Mouse (Mus musculus): ENCODE data around the gene Ttll1.

DNA sequence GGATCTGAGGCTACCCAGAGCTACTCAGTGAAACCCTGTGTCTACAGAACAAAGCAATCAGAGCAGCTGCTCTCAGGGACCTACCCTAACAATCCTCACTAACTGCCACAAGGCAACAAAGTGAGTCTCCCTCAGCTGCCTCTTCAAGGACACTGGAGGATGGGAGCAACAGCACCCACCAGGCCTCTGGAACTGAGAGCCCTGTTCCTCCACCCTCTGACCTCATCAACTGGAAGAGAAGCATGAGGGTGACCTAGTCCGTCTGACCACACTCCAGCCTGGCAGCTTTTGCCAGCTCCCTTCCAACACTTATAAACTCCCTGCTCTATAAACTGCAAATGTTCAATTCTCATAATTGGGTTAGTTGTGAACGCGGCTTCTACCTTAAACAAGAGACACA, 56.8 kb downstream of the Ttll1 start:
- no peak for TF ChIP-seq GATA1 (IDR thresholded peaks at IDR 0.05; ENCODE audit: borderline replicate concordance, low read length)
- no peak for TF ChIP-seq FLI1 (IDR thresholded peaks at IDR 0.05; ENCODE audit: low read length)
